Mouse (Mus musculus): Measurements from ENCODE around the gene Itgb1. TPM values are rescaled to one million over a fixed set of nuclear protein-coding genes. Genes with fewer than 3 reads are reported as not detected.

The Itgb1 gene
- total RNA-seq (2023) = 10 to 100 TPM; 66.9 to 93.2 TPM

GRCm38 (mm10) chr8:128685507-128686428 is at the start of gene Itgb1:
Gene Itgb1, plus strand, starts transcription at chr8:128685654.

Other genes starting within 250 kb of the Itgb1 start
- not detected for gene Gm3952, start 113.0 kb downstream of the Itgb1 start, total RNA-seq (2023)